Comparison of ENCODE assay signal across 8 mouse cellular contexts in the genomic region with DNA sequence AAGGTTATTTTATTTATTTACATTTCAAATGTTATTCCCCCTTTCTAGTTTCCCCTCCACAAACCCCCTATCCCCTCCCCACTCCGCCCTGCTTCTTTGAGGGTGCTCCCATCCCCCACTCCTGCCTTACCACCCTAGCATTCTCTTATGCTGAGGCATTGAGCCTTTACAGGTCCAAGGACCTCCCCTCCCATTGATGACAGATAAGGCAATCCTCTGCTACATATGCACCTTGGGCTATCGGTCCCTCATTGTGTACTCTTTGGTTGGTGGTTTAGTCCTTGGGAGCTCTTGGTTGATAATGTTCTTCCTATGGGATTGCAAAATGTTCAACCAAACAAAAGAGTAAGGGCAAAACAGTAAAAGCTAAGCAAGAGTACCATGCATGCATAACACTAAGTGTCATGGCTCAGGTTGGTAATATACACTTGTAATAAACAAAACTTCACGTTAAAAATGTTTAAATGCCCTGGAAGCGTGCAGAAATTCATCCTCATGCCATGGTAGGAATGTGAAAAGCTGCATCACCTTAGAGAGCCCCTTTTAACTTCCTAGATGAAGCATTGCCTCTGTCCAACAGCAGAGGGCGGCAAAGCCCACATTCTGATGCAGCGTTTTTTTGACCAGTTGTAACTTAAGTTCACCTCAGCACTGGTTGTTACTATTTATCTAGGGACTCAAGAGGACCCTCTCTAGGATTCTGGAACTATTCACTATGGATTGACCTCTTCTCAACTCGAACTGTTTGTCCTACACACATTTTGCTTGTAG.
DNase-seq lines count a peak whose midpoint lies in the region; ATAC-seq and TF ChIP-seq lines count a peak whose summit lies in the region.

No protein-coding gene starts in this region.

- TF ChIP-seq CTCF in Patski (IDR thresholded peaks at IDR 0.05): peak; percentile 90
- TF ChIP-seq CTCF in lung, adult 2 months (IDR thresholded peaks at IDR 0.05; ENCODE audit: insufficient read depth, low read length): peak; percentile 55

- in situ Hi-C loops in Patski (cut with MboI; ENCODE audit: low pct_unique_long_range_greater_than_20kb): no loop called here

- peak; percentile 55 for DNase-seq in 416B (ENCODE audit: low read depth)
- DNase-seq in Patski (ENCODE audit: low read depth, low spot score): no peak
- DNase-seq in cerebellum, postnatal 25 days: peak; percentile 67 to 77
- peak; percentile 28 for DNase-seq in gastrocnemius, postnatal 14 days
- DNase-seq in kidney, postnatal 36 days: peak; percentile 27 to 76
- peak; percentile 33 for DNase-seq in lung, adult 2 months
- peak; percentile 60 for DNase-seq in retina, postnatal 1 day
- DNase-seq in Muller cell, postnatal 12 days (ENCODE audit: inconsistent ontology term): no peak

- H3K4me1 ChIP-seq in lung, adult 2 months (ENCODE audit: control insufficient read depth, insufficient read depth, low read length): no peaks in the 10 kb centered on the region

- no peak for ATAC-seq in Patski

- H3K27me3 ChIP-seq in Patski: peaks cover 31% of the 10 kb centered on the region

- CTCF ChIA-PET in Patski (lab: Charles Lee): interaction anchor here (1.2 kb wide), 2 partner anchors 14 to 581 kb away, joined by 3 to 4 read pairs; no protein-coding TSS in a partner anchor

- POLR2A ChIA-PET in Patski (lab: Charles Lee): no interaction called here

- intact Hi-C loops in gastrocnemius, postnatal 14 days (cut with DNase I; ENCODE audit: low total_unique reads): no loop called here

- no peak overlapping the region for H3K4me3 ChIP-seq in lung, adult 2 months (replicated peaks; ENCODE audit: extremely low read depth, low read depth, low read length)

- no peak for TF ChIP-seq POLR2A in lung, adult 2 months (IDR thresholded peaks at IDR 0.05; ENCODE audit: borderline replicate concordance, extremely low read depth, low read depth, low read length)

- 12% methylated on average over 7 of the region's 7 CpGs for WGBS in lung, adult 2 months

Comparison
In these comparisons a context has a peak if more than half of its experiments do, and no peak if none do; other contexts are left out.
1. DNase-seq: peak in 416B (single experiment), cerebellum, postnatal 25 days (2 of 2), gastrocnemius, postnatal 14 days (single experiment), kidney, postnatal 36 days (2 of 2), lung, adult 2 months (single experiment) and retina, postnatal 1 day (single experiment); none in Patski (single experiment) and Muller cell, postnatal 12 days (single experiment).